Mouse (Mus musculus): ENCODE measurements around the gene Crtc1.

The Crtc1 gene

DNA sequence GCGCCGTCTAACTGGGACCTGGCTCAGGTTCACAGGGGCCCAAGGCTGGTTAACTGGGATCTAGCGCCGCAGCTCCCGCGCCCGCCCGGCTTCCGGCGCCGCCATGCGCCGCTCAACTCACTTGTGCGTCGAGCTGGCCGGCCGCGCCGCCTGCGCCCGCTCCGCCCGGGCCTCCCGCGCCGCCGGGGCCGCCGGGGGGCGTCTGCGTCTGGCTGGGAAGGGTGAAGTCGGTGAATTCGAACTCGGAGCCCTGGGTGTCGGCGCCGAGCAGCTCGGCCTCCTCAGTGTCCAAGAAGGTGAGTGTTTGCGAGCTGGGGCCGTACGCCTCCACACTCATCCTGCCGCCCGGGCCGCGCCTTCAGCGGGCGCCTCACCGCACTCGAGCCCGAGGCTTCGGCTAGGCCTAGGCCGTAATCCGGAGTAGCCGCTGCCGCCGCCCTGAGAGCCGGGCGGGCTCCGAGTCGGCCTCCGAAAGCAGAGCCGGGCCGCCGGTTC, 86.7 kb downstream of the Crtc1 start:
- intact Hi-C loops (cut with DNase I): no loop called here

DNA sequence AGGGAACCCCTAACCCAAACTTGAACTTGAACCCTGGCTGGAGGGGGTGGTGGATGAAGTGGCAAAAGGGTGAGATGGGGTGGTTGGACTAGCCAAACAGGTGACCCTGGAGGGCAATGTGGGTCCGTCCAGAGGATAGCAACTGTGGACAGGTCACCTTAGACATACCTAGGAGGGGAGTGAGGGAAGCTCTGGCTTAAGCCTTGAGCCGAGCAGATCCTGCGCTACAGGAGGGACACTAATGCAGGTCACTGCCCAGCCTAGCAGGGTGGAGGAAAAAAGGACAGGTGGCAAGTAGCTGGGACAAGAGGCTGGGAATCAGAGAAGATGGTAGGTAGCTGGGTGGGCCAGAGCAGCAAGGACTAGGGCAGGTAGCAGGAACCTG, 87.4 kb downstream of the Crtc1 start:
- intact Hi-C loops (cut with DNase I): no loop called here

DNA sequence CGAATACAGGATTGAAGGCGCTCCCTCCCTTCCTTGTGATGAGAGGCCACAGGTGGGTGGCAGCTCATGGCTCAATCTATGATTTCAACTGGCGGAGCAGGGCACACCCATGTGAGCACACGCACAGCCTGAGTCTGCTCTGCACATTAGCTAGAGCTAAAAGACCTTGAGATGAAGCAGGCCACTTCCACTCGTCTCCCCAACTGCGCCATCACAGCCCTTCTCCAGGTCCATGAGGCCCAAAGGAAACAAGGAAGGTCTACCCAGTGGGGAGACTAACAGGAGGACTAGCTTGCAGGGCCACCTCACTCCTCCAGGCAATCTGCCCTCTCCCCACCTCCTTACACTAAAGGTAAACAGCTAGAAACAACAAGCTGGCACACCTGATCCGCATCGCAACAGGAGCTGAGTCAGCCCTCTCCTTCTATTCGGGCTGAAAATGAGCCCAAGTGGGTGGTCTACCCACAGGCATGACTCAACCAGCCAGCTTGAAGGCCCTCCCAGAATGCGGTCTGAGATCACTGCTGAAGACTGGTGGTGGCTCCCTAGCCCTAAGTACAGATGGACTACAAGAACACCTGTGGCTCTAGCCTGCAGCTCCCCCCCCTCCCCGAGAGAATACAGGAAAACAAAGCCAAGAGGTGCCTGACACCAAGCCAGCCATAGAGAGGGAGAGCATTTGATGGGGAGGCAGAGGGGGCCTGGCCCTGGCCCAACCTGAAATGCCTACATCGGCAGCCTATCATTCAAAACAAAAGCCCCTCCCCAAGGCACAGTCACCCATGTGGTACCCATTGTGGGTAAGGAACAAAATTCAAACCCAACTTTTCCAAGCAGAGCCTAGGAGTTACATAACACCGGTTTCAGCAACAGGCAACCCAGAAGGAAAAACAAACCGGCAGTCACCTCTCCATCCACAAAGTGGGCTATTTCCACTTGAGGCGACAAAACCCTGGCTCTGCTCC, 88.1 kb downstream of the Crtc1 start:
- intact Hi-C loops (cut with DNase I): no loop called here

DNA sequence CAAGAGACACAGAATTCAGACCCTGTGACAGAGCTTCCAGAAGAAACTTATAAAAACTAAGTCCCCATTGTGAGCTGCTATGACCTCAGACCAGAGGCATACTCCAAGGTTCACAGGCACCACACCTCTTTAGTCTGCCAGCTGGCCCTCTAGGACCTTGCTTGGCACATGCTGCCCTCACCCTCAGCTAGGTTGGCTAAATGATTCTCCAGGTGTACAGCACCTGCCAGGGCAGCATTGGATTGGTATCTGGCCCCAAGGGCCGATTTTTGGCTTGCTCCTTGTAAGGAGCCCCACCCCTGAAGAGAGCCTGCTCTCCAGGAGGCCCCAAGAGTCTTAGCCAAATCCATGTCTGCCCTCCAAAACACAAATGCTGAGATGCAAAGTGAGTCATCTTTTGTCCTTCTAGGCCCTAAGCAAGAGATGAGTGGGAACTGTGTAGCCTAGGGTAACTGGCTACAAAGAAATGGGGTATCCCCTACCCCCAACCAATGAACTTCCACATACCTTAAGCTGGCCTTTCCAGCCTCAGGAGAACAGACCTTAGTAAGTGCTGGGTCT, 91.4 kb downstream of the Crtc1 start:
- intact Hi-C loops (cut with DNase I): no loop called here

DNA sequence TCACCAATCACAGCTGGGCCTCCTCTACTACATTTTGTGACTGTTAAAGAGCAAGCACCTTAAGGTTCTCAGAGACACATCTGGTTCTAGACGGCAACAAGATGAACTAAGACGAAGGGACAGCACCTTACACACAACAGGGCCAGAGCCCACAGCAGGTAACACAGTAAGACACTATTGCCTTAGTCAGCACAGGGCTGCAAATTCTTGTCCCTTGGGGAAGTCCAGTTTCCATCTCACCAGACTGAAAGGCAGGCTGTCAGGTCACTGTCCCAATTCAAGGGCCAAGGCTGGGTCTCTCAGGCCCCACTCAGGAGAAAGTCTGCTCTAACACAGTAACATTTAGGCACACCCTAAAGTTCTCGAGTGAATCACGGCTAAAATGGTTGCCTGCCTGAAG, 91.9 kb downstream of the Crtc1 start:
- intact Hi-C loops (cut with DNase I): no loop called here

DNA sequence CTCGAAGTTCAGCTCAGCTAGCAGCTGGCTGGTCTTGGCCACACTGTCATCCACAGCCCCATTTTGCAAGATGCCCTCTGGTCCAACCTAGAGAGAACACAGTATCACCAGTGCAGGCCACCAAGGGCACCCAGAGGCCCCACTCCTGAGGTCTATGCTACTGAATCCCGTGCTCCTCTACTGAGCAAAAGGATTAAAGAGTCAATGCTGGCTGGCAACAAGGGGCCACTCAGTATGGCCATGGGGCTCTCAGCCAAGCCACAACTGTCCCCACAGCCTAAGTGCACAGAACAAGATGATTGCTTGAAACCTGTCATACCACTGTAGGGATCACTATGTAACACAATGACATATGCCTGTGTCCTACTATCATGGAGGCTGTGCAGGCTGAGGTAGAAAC, 95.1 kb downstream of the Crtc1 start:
- intact Hi-C loops (cut with DNase I): no loop called here

DNA sequence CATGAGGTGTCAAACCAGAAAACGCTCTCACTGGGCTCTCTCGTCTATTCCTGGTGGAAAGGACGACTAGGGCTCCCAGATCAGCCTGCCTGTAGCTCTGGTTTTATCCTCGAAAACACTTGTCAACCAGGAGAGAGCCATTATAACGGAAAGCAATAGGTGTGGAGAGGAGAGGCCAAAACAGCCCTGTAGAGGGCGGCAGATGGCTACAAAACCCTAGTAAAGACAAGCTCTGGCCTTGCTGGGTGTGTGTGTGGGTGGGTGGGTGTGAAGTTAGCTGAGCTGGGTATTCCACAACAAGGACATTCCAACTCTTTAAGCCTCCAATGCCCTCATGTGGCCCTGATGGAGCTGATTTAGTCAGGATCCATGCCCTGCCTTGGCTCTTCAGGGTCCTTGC, 95.7 kb downstream of the Crtc1 start:
- intact Hi-C loops (cut with DNase I): no loop called here

DNA sequence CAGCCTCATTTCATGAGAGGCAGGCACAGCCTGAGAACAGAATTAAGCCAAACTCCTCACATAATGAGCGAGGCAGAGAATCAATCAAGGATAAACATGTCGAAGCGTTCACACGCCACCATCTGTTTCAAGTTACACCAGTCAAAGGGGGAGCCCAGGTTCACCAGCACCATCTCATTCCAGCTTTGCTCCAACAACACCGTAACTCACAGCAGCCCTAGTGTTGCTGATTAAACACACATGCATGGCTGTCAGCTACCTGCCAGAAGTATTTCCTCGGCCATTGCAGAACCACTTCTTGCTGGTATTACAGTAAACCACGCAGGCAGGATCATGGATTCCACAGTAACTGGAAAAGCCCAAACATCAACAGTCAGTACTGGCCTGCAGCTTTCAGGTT, 96.3 kb downstream of the Crtc1 start:
- intact Hi-C loops (cut with DNase I): no loop called here

DNA sequence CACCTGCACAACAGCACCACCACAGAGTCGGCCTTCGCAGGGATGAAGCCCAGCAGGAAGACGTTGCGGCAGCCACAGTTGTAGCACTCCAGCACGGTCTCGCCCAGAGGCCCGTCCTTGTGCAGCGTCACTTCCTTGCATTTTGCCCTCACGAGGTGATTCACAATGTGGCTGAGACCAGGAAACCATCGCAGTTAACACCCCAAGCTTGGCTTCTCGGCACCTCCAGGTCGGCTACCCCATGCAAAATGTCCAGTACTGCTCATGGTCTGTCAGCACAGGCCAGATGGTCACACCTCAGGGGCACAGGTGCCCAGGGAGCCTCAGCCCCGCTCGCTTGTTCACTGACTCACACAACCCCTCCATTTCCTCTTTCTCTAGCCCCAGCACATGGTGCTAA, 97.4 kb downstream of the Crtc1 start:
- intact Hi-C loops (cut with DNase I): no loop called here

DNA sequence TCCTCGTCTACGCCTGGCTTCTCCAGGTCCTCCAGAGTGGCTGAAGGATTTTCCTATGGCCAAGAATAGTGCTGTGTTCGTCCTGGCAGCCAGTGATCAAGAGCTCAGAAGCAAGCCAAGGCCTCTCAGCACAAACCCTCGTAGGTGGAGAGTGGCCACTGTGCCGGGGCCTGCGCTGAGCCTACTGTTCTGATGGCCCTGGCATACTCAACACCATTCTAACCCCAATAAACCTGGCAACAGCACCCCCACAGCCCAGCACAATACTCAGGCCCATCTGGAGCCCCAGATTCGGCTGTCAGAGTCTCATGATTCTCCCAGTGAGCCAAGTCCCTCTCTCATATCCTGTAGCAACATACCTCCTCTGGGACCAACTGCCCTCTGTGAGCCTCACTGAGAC, 98.7 kb downstream of the Crtc1 start:
- intact Hi-C loops (cut with DNase I): no loop called here

DNA sequence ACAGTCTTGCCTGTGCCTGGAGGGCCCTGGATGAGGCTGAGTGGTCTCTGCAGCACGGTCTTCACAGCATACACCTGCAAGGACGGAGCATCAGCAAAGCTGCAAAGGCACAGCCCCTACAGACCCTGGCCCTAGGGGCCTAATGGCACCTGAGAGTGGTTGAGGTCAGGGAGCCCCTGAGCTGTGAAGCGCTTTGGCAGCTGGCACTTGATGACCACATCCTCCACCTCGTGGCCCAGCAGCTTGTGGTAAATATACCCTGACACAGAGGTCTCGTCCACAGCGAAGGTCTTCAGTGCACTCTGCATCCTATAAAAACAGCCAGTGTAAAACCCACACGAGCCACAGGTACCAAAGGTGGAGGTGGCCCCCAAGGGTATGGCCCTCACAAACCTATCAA, 100.4 kb downstream of the Crtc1 start:
- intact Hi-C loops (cut with DNase I): no loop called here

DNA sequence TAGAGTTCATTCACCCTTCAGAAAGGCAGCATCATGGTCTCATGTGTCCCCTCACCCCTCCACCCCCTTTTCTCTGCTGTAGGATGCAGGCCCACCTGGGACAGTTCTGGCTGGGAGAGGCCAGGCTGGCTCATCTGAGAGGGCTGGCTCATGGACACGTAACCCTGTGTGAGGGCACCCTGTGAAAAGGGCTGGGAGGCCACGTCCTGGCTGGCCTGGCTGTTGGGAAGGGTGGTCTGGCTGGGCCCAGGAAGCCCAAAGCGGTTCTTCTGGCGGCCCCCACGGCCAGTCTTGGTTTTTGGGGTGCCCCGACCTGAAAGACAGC, 106.5 kb downstream of the Crtc1 start:
- intact Hi-C loops (cut with DNase I): no loop called here

Measured in adrenal gland (tissue).